Mouse (Mus musculus) thymus, postnatal 10 days (tissue): Measurements from ENCODE around the gene Ptprf.
A peak's percentile ranks its signal among the peaks of the same experiment; 100 is the strongest.

Source experiments
- DNase-seq, 2 experiments: peaks; one replicate each; pipeline ENCODE4 v3.0.0; 2021; ENCODE audit warnings: low spot score in 2 of 2

Ptprf gene

DNA sequence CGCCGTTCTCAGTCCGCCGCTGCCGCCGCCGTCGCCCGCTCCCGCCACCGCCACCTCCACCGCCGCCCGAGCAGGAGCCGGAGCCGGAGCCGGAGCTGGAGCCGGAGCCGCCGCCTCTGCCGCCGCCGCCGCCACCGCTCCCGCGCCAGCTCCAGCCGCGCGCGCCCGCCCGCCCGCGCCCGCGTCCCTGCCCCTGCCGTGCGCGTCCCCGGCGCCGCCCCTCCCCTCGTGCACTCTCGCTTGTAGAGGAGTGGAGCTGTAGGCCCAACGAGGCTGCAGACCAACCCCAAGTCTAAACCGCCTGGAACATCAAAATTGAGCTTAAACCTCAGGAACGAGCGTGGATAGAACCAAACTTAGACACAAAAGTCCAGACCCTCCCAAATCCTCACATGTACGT lies at the start of gene Ptprf:
Gene Ptprf (minus strand): TSS at position 175 of the 400 bp plus-strand sequence.
- DNase-seq = peak; percentile 73 to 85

DNA sequence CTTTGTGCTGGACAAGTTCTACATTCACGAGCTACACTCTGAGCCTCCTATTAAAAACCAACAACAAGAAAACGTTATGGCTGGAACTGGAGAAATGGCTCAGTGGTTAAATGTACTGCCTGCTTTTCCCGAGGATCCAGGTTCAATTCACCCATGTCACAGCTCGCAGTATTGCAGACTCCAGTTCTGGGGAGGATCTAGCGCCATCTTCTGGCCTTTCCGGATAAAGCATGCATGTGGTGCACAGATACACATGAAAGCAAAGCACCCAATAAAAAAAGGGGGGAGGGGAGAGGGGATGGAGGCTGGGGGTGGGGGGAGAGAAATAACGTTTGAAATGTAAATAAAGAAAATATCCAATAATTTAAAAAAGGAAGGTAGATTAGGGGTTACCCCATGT lies 45.5 kb upstream of the Ptprf start:
- DNase-seq = peak; percentile 60 to 78

DNA sequence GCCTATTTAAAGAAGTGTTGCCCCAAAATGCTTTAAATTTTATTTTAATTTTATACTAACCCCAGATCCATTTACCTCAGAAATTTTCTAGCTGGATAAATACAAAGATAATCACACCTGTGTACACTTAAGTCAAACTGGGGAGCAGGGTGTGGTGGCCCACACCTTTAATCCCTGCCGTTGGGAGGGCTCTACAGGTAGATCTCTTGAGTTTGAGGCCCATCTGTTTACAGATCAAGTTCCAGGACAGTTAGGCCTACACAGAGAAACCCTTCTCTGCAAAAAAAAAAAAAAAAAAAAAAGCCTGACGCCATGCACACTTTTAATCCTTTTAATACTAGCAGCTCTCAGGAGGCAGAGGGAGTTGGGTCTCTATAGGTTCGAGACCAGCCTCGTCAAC lies 44.8 kb upstream of the Ptprf start:
- no peak for DNase-seq

DNA sequence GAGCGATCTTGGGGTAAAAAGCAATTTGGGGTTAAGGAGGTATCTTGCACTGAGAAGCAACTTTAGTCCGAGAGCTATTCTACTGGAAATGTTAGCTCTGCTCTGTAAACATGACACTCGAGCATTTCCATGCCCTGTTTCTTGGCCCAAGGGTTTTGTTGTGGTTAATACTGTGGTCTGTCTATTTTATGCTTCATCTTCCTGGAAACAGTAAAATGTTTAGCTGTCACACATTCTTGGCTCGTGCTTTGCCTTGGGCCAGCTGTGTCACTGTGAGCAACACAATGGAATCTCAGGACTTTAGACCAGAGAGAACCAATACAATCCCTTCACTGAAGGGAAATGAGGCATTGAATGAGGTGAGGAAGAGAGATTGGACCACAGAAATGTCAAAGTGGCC lies 40.6 kb upstream of the Ptprf start:
- DNase-seq = no peak

DNA sequence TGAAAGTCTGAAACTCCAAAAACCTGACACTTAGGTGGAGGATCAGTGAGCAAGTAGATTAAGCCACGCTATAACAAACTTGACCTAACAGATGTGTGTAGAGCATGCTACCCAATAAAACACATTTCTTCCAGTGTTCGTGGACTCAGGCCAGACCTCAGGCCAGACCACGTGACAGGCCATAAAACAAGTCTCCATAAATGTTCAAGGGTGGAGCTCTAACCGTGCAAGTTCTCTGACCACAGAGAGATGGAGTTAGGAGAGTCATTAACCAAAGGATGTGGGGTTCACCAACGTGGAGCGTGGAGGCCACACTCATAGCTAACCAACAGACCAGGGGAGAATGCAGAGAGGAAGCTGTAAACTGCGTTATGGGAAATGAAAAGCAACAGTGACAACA lies 35.3 kb upstream of the Ptprf start:
- DNase-seq = no peak

DNA sequence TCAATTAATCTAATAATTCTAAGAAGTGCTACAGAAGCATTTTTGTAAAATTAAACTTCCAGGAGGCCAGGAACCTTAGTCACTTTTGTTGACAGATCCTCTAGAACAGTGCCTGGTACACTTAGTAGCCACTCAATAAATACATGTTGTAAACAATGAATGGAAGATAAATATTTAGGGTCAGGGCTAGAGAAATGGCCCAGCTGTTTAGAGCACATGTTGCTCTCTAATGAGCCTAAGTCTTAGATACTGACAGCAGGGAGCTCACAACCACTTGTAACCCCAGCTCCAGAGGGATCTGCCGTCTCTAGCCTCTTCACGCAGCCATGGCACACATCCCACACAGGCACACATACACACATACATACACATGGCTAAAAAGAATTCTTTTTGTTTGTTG lies 29.4 kb upstream of the Ptprf start:
- DNase-seq = no peak

DNA sequence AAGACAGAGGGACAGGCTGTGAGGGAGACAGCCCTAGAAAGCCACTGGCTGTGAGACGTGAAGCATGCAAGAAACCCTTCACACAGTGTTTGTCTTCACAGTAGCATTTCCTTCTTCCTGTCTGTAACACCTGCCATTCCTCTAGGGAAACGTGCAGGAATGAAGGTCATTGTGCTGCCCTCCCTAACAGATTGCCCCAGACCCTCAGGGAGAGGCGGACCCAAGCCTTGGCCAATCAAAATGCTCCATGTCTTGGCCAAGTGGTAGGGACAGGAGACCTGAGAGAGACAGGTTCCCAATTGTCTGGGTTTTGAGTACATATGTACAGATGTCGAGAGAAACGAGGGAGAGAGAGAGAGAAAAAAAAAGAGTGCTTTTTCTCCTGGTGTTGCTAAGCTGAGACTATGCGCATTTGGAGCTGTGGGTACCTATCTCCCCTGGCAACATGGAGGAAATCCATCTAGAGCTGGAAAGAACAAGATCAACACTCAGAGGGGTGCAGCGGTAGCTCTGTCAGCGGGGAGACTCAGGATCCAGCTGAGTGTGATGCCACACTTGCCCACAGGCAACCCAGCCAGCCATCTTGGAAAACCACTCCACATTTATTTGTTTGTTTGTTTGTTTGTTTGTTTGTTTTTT lies 28.6 kb upstream of the Ptprf start:
- DNase-seq = no peak

DNA sequence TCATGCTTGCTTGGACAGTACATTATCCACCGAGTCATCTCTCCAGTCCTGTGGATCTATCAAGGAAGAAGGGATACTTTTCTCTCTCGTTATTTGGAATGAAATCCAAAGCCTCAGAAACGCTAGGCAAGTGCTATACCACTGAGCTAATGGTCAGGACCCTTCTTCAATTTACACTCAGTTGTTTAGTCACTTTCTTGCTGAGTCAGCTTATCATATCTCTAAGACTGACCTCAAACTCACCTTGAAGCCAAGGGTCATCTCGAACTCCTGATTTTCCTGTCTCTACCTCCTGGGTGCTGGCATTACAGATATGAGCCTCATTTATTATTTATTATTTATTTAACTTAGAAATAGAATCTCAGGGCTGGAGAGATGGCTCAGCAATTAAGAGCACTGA lies 25.5 kb upstream of the Ptprf start:
- no peak for DNase-seq

DNA sequence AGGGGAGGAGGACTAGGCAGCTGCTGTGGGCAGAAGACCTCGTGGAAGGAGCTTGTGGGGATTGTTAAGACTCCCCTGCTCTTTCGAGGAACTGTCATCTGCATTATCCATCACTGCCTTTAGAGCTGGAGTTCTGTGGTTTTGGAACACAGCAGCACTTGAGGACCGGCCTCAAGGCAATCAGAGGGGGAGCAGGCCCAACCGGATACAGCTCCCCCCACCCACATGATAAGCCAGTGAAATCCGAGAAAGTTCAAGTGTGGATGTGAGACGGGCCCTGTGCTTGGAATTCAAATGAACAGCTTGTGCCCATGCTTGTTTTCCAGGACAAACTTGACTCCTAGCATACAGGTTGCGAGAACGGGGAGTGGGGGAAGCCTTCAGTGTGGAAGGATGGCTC lies 24.1 kb upstream of the Ptprf start:
- no peak for DNase-seq

DNA sequence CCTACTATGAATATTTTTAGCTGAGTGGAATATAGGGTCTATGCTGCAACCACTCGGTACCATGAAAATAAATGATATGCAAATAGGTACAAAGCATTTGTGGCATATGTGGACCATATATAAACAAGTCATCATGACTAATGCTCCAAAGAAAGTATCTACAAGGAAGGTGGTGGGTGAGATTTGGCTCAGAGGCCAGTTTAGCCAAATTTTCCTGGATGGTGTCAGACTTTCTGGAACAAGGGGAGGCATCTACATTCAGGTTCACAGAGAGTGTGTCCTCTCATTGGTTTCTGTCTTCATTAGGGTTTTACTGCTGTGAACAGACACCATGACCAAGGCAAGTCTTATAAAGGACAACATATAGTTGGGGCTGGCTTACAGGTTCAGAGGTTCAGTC lies 19.3 kb upstream of the Ptprf start:
- no peak for DNase-seq

DNA sequence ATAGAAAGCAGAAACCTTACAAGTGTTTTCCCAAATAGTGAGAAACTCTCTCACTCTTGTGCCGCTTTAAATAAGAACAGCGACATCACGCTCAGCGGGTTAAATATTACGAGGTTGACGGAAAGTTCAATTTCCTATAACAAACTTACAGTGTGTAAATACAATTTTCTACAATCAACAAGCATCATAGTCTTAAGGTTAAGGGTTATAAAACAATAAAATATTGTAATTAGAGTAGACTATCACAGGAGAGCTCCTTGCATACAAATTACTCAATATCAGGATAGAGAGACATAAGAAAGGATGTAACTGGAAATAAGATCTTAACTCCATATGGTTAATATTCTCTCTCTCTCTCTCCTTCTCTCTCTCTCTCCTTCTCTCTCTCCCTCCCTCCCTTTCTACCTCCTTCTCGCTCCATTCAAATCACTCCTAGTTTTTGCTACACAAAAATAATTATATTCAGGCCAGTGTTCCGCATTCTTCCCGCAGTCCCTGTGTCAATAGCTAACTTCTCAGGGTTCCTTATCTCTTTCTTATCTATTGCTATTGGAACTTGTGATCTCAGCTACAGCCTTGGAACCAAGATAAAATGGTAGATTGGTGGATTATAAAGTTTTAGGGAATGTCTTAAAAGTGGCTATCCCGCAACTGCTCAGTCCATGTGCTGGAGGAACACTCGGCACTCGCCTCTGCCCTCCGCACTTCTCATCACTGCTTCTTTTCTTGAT lies 16.5 kb upstream of the Ptprf start:
- no peak for DNase-seq

DNA sequence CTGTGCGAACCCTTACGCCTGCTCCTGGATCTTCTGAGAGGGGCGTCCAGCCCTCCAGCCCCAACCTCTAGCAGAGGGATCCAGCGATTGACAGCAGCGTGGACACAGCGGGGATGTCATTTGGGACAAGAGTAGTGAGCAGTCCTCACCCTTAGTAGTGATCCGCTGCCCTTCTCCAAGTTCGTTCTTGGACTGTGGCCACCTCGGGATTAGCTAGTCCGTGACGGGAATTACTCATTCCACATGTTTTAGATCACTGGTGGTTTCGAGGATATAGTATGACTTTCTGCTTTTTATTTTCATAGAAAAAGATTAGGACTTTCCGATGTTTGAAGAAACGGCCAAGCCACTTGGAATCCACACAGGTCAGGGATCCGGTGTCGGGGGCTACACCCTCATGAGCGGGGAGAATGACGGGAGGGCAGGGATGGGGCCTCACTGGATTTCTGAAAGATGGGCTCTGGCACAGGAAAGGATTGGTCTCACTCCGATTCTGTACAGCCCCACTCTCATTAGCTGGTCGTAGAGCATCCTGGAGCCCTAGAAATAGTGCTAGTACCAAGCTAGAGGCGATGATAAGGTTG lies 15.0 kb upstream of the Ptprf start:
- DNase-seq = no peak

DNA sequence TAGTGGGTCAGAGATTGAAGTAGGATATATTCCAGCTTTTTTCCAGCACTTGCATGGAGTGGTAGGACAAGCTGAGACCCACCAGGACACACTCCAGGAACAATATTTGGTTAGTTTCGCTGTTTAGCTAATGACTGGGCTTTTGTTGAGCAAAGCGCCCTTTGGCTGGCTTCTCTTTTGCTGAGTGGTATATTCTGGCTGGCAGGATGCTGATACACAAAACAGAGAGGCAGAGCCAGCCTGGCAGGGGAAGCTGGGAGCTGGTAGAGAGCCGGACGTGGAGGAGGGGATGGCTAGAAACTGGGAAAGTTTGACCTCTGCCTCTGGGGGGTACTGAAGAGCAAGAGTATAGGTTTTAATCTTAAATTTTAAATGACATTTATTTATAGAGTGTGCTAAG lies 13.8 kb upstream of the Ptprf start:
- no peak for DNase-seq

DNA sequence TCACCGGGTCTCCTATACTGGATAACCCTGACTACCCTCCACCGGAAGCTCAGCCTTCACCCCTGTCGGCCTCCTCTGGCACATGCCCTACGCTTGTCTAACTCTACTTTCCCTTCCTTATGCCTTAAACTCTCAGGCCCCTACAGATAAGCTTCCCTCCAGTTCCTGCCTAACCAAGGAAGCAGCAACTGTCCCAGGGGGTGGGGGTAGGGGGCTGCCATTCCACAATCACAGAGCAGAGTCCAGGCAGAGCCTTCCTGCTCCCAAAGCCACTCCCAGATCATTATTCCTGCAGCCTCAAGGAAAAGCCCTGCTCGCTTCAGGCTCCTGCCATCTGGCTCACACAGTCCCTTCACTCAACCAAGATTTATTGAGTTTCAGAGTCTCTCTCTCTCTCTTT lies 6.6 kb upstream of the Ptprf start:
- DNase-seq = no peak

DNA sequence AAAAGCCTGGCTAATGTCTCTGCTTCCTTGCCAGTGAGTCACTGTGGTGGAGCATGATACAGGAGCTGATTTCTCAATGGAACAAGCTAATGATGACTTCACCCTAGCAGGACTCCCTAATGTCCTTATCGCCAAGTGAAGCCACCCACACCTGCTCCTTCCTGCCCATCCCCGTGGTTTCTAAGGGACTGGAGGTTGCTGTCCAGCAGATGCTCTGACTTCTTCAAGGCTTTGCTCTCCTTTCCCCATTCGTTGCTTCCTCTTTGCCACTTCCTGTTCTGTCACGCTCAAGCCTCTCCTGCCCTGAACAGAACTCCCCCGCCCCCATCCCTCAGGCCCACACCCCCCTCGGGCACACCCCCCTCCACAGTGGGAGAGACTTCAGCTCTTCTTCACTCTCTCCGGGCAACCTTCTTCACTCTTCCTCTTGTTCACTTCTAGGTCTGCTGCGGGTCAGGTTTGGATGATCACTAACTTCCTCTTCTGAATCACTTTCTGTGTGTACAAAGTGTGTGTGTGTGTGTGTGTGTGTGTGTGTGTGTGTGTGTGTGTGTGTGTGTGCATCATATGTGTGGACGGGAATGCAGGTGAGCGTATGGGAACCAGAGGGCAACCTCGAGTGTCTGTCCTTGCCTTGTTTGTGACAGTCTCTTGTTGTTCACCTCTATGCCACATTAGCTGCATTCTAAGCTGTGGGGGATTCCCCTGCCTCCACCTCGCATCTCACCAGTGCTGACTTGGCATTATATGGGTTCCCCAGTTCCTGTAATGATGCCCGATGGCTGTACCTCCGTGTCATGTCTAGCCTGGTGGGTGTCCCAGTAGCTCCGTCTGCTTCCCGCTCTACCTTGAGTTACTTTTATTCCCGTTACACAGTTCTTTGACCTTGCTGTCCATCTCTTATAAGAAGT lies 4.7 kb upstream of the Ptprf start:
- DNase-seq = peak; percentile 33 to 48

DNA sequence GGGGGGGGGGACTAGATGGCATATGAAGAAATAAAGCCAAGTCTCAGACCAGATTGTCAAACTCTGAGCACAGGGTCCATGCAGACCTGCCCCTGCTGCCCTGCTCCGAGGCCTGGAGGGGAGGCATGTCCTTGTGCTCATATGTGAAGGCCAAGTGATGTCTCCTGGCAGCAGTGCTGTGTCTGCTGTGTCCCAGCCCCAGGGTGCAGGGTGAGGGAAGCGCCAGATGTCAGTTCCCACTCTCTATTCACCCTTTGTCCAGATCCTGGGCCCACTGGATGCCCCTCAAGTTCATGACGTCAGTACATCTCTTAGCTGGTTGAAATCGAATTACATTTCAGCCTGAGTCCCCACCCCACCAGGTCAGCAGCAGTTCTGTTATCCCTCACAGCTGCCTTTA lies 3.6 kb upstream of the Ptprf start:
- no peak for DNase-seq

DNA sequence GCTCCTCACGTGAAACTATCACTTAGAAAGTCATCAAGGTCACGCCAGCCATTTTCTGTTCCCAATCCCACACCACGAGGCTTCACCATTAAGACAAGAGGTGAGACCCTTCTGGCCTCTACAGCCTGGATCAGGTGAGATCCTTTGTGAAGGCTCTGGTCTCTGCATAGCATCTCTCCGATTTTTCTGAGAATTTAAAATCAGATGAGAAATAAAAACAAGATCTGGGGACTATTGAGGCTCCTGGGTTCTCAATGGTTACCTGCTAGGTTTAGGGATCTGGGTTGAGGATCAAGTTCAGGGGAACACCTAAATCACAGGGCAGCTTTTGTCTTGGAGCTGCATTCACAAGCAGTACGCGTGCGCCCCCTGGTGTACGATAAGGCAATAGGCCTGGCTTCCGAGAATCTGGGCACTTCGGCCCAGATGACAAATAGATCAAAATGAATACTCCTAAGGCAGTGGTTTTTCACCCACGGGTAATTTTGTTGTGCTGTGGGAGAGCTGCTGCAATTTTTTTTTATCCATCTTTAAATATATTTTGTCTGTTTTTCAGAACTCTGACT lies 1.6 kb upstream of the Ptprf start:
- peak; percentile 66 to 90 for DNase-seq

DNA sequence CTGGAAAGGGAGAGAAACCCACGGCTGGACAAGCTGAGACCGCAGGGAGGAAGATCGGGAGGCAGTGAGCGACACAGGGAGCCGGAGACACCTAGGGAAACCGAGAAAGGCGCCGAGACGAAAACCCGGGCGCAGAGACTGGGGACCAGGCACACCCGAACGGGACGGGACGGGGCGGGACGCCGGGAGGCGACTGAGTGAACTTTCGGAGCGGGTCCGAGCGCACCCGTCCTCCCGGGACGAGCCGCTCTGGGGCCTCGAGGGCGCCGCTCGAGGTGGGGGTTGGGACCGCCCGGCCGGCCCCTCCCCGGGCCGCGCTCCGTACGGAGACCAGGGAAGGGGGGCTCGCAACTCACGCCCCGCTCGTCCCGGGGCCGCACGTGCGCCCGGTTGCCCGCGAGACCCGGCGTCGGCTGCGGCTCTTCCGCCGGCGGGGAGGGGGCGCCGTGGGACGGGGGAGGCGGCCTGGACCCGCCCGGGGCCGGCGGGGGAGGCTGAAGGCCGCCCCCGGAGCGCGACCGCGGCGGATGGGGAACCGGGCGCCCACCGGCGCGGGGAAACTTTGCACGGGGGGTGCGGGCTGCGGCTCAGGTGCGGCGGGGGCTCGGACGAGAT lies 682 bp downstream of the Ptprf start:
- DNase-seq = peak; percentile 52 to 53

DNA sequence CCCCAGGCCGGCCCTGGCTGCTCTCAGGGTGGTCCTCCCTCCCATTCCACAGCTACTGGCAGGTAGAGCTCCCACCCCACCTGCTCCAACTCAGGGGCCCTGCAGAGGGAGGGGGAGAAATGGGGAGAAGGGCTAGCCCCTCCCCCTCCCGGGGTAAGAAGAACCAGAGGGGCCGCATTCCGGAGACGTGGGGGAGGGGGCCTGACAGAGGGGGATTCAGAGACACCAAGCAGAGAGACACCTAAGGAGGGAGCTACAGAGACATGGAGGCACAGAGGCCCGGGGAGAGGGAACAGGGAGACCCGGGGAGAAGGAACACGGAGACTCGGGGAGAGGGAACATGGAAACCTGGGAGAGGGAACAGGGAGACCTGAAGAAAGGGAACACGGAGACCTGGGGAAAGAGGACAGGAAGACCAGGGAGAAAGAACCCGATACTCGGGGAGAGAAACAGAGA lies 1.2 kb downstream of the Ptprf start:
- peak; percentile 56 to 60 for DNase-seq

DNA sequence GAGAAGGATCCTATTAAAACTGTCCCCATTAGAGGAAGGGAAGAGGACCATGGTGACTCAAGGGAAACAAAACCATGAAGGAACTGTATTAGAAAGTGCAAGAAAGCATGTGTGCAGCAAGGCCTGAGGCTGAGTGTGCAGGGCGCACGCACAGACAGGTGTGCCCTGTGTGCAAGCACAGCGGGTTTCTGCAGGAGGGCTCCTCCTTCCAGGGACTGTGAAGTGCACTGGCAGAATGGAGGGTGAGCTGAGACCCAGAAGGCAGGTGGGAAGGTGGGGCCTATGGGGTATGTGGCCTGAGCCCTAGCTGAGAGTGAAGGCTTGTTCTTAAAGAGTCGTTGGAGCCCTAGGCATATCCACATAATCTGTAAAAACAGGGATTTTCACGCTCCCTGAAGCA lies 1.9 kb downstream of the Ptprf start:
- DNase-seq = peak; percentile 38 to 43

DNA sequence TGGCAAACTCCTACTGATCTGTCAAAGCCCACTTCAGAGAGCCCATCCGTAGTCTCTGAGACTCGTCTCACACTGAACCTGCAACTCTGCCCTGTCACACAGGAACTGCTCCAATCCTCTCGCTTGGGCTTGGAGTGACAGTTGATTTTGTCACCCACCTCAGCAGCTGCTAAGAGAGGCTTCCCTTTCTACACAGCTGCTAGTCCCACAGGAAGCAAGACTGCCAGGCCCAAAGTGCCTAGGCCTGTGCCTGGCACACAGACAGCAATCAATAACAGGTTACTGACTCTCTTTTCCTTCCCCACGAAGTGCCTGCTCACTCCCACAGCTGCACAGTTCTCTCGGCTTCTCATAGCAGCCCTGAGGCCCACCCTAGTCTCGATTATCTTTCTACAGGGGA lies 2.7 kb downstream of the Ptprf start:
- DNase-seq = peak; percentile 27 to 29
